Mouse (Mus musculus) liver, adult 2 months (tissue): ENCODE data around the gene Gm17364.

Experiments used
- CTCF ChIP-seq: fragments of 200-500 bp; IDR thresholded peaks from 2 replicates; pipeline ENCODE4 v1.5.1; 2011; ENCODE audit warnings: low read depth, low read length, control low read depth
- POLR2A ChIP-seq: fragments of 200-500 bp; IDR thresholded peaks from 2 replicates; pipeline ENCODE4 v1.6.1; 2011; ENCODE audit warnings: low read length, control low read depth; ENCODE audit not compliant: insufficient read depth; ENCODE audit errors: extremely low read depth

GRCm38 (mm10) chr13:41235845-41236741, 37.7 kb downstream of the Gm17364 start:
- TF ChIP-seq CTCF = no peak
- peak; percentile 28; the same call in 1 of the 2 replicates for TF ChIP-seq POLR2A
